Mouse (Mus musculus) liver, postnatal 0 days (tissue): Measurements from ENCODE around the gene Anxa8. TPM values are rescaled to one million over a fixed set of nuclear protein-coding genes. Genes with fewer than 3 reads are reported as not detected.

Experiments
- ATAC-seq: fragments of 200-750 bp; cut with Nextera tagmentation; 2 replicates; pipeline ENCODE4 v1.8.0; 2017; ENCODE audit warnings: mild to moderate bottlenecking, moderate library complexity
- DNase-seq: peaks from one replicate; pipeline ENCODE4 v3.0.0-alpha.2; 2016
- H3K27ac ChIP-seq: fragments of 300-500 bp; sonication (generic); 2 replicates; pipeline ENCODE4 v1.5.1; 2014; ENCODE audit warnings: antibody characterized with exemption, moderate library complexity, mild to moderate bottlenecking, low read depth
- H3K27me3 ChIP-seq: fragments of 300-500 bp; sonication (generic); 2 replicates; pipeline ENCODE4 v1.6.1; 2014; ENCODE audit warnings: low read length, control low read depth, mixed read lengths; ENCODE audit not compliant: insufficient read depth
- H3K36me3 ChIP-seq: fragments of 300-500 bp; sonication (generic); replicated peaks from 2 replicates; pipeline ENCODE4 v1.6.1; 2014; ENCODE audit warnings: mild to moderate bottlenecking, control low read depth, low read length, moderate library complexity, mixed read lengths; ENCODE audit not compliant: insufficient read depth
- H3K4me1 ChIP-seq: fragments of 300-500 bp; sonication (generic); 2 replicates; pipeline ENCODE4 v1.6.1; 2014; ENCODE audit warnings: antibody characterized with exemption, mild to moderate bottlenecking, control low read depth; ENCODE audit not compliant: insufficient read depth
- H3K4me2 ChIP-seq: fragments of 300-500 bp; sonication (generic); 2 replicates; pipeline ENCODE4 v1.6.1; 2014; ENCODE audit warnings: low read depth, mild to moderate bottlenecking, low read length, moderate library complexity, mixed read lengths
- H3K4me3 ChIP-seq: fragments of 300-500 bp; sonication (generic); 2 replicates; pipeline ENCODE4 v1.5.1; 2014; ENCODE audit warnings: low read depth, low read length
- H3K9ac ChIP-seq: fragments of 300-500 bp; sonication (generic); replicated peaks from 2 replicates; pipeline ENCODE4 v1.6.1; 2014; ENCODE audit warnings: mild to moderate bottlenecking, moderate library complexity
- H3K9me3 ChIP-seq: fragments of 300-500 bp; sonication (generic); 2 replicates; pipeline ENCODE4 v1.6.1; 2016; ENCODE audit warnings: mild to moderate bottlenecking, control low read depth, low read length, mixed read lengths
- CTCF ChIP-seq: sonication (generic); IDR thresholded peaks from 2 replicates; pipeline ENCODE4 v1.5.1; 2016; ENCODE audit warnings: antibody characterized with exemption, low read depth
- EP300 ChIP-seq: IDR thresholded peaks from 2 replicates; pipeline ENCODE4 v1.6.1; 2016; ENCODE audit warnings: antibody characterized with exemption, low read depth, mild to moderate bottlenecking
- WGBS: fragments of 180-500 bp; shearing (Covaris S2); extraction: QIAGEN DNeasy Blood & Tissue Kit; methylation state at CpG from one replicate; pipeline ENCODE4 v1.1.7; 2014; ENCODE audit not compliant: insufficient replicate concordance; 5-methylcytosine and 5-hydroxymethylcytosine counted together
- polyA plus RNA-seq: library from polyadenylated mRNA; unstranded; fragments of >200 nt; fragmentation: Nextera tagmentation; extraction: Ambion mirVana; gene quantifications from 2 replicates; pipeline ENCODE4 v1.2.1, GENCODE M21; 2015

Gene Anxa8
- polyA plus RNA-seq, 1 experiment from 2014 or later, result 0.58 TPM

DNA sequence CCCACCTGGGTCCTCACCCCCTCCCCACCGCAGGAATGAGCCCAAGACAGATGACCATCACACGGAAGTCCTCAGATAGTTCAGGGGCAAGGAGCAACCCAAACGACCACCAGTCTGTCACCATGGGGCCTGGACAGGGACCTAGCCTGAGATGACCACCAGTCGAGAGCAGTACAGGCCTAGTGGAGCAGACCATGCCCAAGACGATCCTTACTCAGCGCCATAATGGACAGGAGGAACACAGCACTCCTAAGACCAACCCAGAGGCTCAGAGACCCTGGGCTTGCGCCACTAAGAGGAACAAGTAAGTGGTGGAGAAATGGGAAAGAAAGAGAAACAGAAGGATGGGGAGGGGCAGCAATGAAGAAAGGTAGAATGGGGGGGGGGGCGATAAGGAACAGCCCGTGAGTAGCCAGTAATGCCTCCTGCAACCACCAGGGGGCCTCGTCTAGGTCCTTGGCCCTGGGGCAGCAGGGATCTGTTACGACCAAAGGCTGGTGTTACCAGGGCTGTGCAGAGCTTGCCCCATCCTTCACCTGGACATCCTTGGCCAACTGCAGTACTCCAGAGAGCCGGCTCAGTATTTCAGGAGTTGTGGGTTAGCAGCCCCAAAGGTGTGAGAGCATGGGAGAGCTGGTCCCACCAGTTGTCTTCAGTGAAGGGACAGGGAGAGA lies 20.7 kb downstream of the Anxa8 start:
- H3K36me3 ChIP-seq, result no peaks in the 10 kb centered on the region
- no peaks in the 10 kb centered on the region for H3K4me1 ChIP-seq
- TF ChIP-seq EP300 (no peak), CTCF (peak; percentile 73)
- no peaks in the 10 kb centered on the region for H3K27me3 ChIP-seq
- no peaks in the 10 kb centered on the region for H3K9me3 ChIP-seq
- no peak overlapping the region for H3K9ac ChIP-seq
- no peak overlapping the region for H3K27ac ChIP-seq
- 51% methylated on average over 11 of the region's 12 CpGs for WGBS
- H3K4me2 ChIP-seq, result no peak overlapping the region
- DNase-seq, result peak; percentile 62
- no peak overlapping the region for H3K4me3 ChIP-seq
- no peak for ATAC-seq

DNA sequence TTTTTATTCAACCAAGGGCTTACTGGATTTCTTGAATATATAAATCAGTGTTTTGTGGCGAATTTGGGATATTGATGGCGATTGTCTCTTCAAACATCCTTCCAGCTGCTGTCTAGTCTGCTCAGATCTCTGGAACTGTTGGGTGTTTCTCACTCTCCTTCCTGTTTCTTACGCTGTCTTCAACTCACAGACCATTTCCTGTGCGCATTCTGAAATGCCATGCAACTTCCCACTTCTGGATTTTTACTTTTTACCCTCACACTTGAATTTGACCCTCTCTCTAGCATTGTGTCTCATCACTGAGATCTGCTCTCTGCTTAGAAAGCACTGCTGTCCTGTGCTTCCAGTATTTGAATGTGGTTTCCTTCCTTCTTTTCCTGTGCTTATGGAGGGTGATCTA lies 21.8 kb downstream of the Anxa8 start:
- Histone ChIP-seq H3K27me3 (no peaks in the 10 kb centered on the region), H3K4me1 (no peaks in the 10 kb centered on the region), H3K4me3 (no peak overlapping the region), H3K4me2 (no peak overlapping the region), H3K9ac (no peak overlapping the region), H3K9me3 (no peaks in the 10 kb centered on the region), H3K27ac (no peak overlapping the region), H3K36me3 (no peaks in the 10 kb centered on the region)
- no peak for ATAC-seq
- 26% methylated on average over 4 of the region's 4 CpGs for WGBS
- TF ChIP-seq CTCF (no peak), EP300 (no peak)
- DNase-seq, result no peak

DNA sequence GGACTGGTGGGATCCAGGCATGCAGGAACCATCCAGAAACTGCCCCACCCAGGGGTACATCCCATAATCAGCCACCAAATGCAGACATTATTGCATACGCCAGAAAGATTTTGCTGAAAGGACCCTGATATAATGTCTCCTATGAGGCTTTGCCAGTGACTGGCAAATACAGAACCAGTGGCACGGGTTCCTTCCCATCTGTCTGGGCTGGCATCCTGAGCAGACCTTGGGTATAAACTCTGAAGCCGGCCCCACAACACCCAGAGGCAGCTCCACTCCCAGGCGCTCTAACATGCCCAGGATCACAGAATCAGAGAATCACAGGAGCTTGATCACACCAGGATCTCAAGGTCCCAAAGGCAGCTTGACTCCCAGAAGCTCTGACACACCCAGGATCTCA lies 28.5 kb downstream of the Anxa8 start:
- Histone ChIP-seq H3K27ac (no peak overlapping the region), H3K9me3 (no peaks in the 10 kb centered on the region), H3K9ac (no peak overlapping the region), H3K4me3 (no peak overlapping the region), H3K4me1 (no peaks in the 10 kb centered on the region), H3K27me3 (no peaks in the 10 kb centered on the region), H3K4me2 (no peak overlapping the region), H3K36me3 (no peaks in the 10 kb centered on the region)
- DNase-seq (no peak), ATAC-seq (no peak)
- TF ChIP-seq EP300 (no peak), CTCF (no peak)
- WGBS, result 81% methylated on average over 4 of the region's 4 CpGs

DNA sequence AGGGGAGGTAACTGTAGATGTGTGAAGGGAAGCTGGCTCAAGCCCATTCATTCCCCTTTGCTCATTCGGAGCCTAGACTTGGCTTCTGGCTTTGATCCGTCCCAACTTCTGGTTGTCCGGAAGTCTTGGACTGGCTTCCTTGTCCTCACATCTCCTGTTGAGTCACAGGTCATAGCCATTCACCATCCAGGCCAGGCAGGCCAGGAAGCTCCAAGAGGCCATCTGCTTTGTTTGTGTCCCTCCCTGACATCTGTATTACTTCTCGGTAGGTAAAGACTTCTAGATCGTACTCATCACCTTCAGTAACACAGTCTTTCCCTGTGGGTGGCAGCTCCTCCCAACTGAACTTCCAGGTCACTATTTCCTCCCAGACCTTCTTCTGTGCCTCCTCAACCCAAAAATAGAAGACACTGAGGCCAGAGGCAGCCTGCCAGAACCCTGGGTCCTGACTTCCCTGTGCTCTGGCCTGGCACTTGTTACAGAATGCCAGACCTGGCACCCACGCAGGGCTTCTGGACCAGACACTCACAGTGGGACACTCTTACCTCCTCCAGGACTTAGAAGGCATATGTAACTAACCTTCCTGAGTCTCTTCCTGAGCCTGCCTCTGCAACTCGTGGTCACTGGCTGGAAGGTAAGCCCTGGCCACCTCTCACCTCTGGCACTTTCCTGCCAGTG lies 33.4 kb downstream of the Anxa8 start:
- Histone ChIP-seq H3K4me2 (no peak overlapping the region), H3K27ac (no peak overlapping the region), H3K36me3 (no peaks in the 10 kb centered on the region), H3K4me3 (no peak overlapping the region), H3K9ac (no peak overlapping the region), H3K9me3 (no peaks in the 10 kb centered on the region), H3K4me1 (no peaks in the 10 kb centered on the region), H3K27me3 (no peaks in the 10 kb centered on the region)
- ATAC-seq (no peak), DNase-seq (no peak)
- TF ChIP-seq EP300, result no peak
- no peak for TF ChIP-seq CTCF
- WGBS, result 63% methylated on average over 7 of the region's 7 CpGs

DNA sequence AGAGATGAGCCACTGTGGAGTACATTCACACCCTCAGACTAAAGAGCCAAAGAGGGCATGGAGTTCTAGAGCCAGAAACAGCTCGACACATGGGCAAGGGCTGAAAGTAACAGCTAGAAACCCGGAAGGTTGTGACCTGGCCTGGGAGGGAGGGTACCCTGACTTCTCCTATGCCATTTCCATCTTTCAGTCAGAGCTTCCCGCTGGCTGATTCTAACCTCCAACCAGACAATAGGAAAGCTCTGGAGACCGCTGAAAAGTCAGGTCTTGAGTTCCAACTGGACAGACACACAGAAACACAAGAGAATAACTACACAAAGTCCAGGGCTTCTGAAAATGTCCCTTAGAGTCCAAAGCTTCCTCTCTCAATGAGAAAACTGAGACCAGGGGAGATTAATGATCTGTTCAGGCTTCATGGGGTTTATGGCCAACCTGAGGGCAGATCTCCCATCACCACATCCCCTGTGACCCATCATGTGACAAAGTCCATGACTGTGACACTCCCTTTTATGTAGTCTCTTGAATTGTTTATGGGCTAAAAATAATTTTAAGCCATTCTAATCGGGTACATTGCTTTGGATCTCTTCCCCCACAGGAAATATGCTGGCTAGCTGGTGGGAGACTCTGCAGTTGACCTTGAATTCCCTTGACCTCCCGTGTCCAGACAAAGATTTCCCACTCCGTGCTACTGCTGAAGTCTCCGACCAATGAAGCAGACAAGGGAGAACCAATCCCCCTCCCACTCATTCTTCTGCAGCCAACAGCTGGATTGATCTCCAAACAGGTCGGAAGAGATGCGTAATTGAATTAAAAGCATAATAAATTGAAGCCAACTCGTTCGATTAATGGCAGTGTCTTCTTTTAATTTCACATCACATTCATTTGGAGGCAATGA lies 34.5 kb downstream of the Anxa8 start:
- Histone ChIP-seq H3K36me3 (no peaks in the 10 kb centered on the region), H3K27ac (no peak overlapping the region), H3K4me2 (no peak overlapping the region), H3K27me3 (no peaks in the 10 kb centered on the region), H3K9me3 (no peaks in the 10 kb centered on the region), H3K9ac (no peak overlapping the region), H3K4me3 (no peak overlapping the region), H3K4me1 (no peaks in the 10 kb centered on the region)
- ATAC-seq, result no peak
- TF ChIP-seq CTCF (no peak), EP300 (no peak)
- WGBS, result 68% methylated on average over 12 of the region's 12 CpGs
- no peak for DNase-seq

DNA sequence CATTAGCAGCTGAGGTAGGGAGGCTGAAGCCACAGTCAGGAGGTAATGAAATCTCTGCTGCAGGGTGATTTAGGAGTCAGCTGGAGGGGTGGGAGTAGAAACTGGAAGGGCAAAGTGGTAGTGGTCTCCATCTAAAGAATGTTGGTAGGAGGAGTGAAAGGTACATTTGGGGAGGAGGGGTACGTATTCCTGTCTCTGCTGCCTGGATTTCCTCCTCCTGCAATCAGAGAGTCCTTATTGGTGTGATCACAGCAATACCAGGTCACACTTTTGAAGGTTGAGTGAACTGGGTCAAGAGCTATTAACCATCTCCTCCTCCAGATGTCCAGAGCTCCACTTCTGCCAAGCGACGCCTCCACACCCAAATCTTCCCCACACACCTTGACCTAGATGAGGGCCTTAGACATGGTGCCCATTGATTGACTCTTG lies 35.2 kb downstream of the Anxa8 start:
- DNase-seq, result no peak
- no peak for ATAC-seq
- H3K36me3 ChIP-seq, result no peaks in the 10 kb centered on the region
- H3K9me3 ChIP-seq, result no peaks in the 10 kb centered on the region
- 90% methylated on average over 3 of the region's 3 CpGs for WGBS
- no peaks in the 10 kb centered on the region for H3K27me3 ChIP-seq
- H3K4me2 ChIP-seq, result no peak overlapping the region
- no peak overlapping the region for H3K4me3 ChIP-seq
- no peaks in the 10 kb centered on the region for H3K4me1 ChIP-seq
- no peak overlapping the region for H3K27ac ChIP-seq
- H3K9ac ChIP-seq, result no peak overlapping the region
- TF ChIP-seq EP300 (no peak), CTCF (no peak)
